ENCODE assay signal across 8 mouse cellular contexts in genomic region chr7:141972831-141973619, GRCm38 (mm10). TPM values are rescaled to one million over a fixed set of nuclear protein-coding genes. Genes with fewer than 3 reads are reported as not detected.
DNase-seq lines count a peak whose midpoint lies in the region; ATAC-seq and TF ChIP-seq lines count a peak whose summit lies in the region.

No protein-coding gene starts in this region.

- ATAC-seq in midbrain, embryonic 15.5 days (replicated peaks) = no peak
- 0 out of 2 replicates have a peak, but pooled peaks have one; percentile 26 for ATAC-seq in embryonic facial prominence, embryonic 14.5 days (ENCODE audit: low read depth)
- no peak for ATAC-seq in inflammation-experienced regulatory T-cells, adult 6 months

- H3K4me3 ChIP-seq in midbrain, embryonic 10.5 days = no peak overlapping the region
- H3K4me3 ChIP-seq in midbrain, embryonic 15.5 days = no peak overlapping the region
- no peak overlapping the region for H3K4me3 ChIP-seq in embryonic facial prominence, embryonic 14.5 days (ENCODE audit: low read depth, low read length)
- no peak overlapping the region for H3K4me3 ChIP-seq in liver, adult 2 months (ENCODE audit: insufficient read depth, low read depth, low read length)

- H3K4me1 ChIP-seq in midbrain, embryonic 10.5 days = peaks cover 25% of the 10 kb centered on the region
- peaks cover 51% of the 10 kb centered on the region for H3K4me1 ChIP-seq in midbrain, embryonic 15.5 days
- no peaks in the 10 kb centered on the region for H3K4me1 ChIP-seq in embryonic facial prominence, embryonic 14.5 days (ENCODE audit: control insufficient read depth, insufficient read depth, low read length)
- no peaks in the 10 kb centered on the region for H3K4me1 ChIP-seq in liver, adult 2 months (ENCODE audit: control insufficient read depth, insufficient read depth, low read length)

- no peaks in the 10 kb centered on the region for H3K27me3 ChIP-seq in midbrain, embryonic 10.5 days (ENCODE audit: low read depth, poor library complexity, severe bottlenecking)
- no peaks in the 10 kb centered on the region for H3K27me3 ChIP-seq in midbrain, embryonic 15.5 days (replicated peaks)
- H3K27me3 ChIP-seq in embryonic facial prominence, embryonic 14.5 days (replicated peaks; ENCODE audit: control insufficient read depth, insufficient read depth, low read length) = no peaks in the 10 kb centered on the region
- H3K27me3 ChIP-seq in liver, adult 2 months (ENCODE audit: control insufficient read depth, insufficient read depth, low read length) = no peaks in the 10 kb centered on the region

- no peak for TF ChIP-seq POLR2A in liver, adult 2 months (IDR thresholded peaks at IDR 0.05; ENCODE audit: extremely low read depth, insufficient read depth, low read length)

- no peaks in the 10 kb centered on the region for H3K9me3 ChIP-seq in midbrain, embryonic 10.5 days (replicated peaks)
- H3K9me3 ChIP-seq in midbrain, embryonic 15.5 days = no peaks in the 10 kb centered on the region
- no peaks in the 10 kb centered on the region for H3K9me3 ChIP-seq in embryonic facial prominence, embryonic 14.5 days (ENCODE audit: control insufficient read depth, low read length)

- TF ChIP-seq CTCF in liver, adult 2 months (IDR thresholded peaks at IDR 0.05; ENCODE audit: low read depth, low read length) = peak; percentile 22; the same call in 1 of the 2 replicates

- H3K4me2 ChIP-seq in midbrain, embryonic 15.5 days = no peak overlapping the region
- H3K4me2 ChIP-seq in embryonic facial prominence, embryonic 14.5 days (ENCODE audit: low read depth, low read length) = no peak overlapping the region

- DNase-seq in cerebellum, adult 11-12 months = peak; percentile 68
- no peak for DNase-seq in cerebellum, adult 11 months
- DNase-seq in midbrain, embryonic 10.5 days (ENCODE audit: low spot score) = peak; percentile 41
- DNase-seq in embryonic facial prominence, embryonic 14.5 days (ENCODE audit: low spot score) = peak; percentile 62
- no peak for DNase-seq in liver, adult 2 months (ENCODE audit: extremely low read depth, low read depth, low spot score)
- DNase-seq in right cerebral cortex, postnatal 36 days (ENCODE audit: low spot score in 2 of 2) = peak; percentile 40 to 62

- H3K27ac ChIP-seq in midbrain, embryonic 10.5 days (replicated peaks) = no peak overlapping the region
- H3K27ac ChIP-seq in midbrain, embryonic 15.5 days = no peak overlapping the region
- H3K27ac ChIP-seq in embryonic facial prominence, embryonic 14.5 days (replicated peaks; ENCODE audit: low read depth, low read length) = no peak overlapping the region
- H3K27ac ChIP-seq in liver, adult 2 months (replicated peaks; ENCODE audit: insufficient read depth, low read depth, low read length) = no peak overlapping the region

- no peak overlapping the region for H3K9ac ChIP-seq in midbrain, embryonic 15.5 days
- no peak overlapping the region for H3K9ac ChIP-seq in embryonic facial prominence, embryonic 14.5 days (ENCODE audit: low read depth, low read length)
- H3K9ac ChIP-seq in liver, adult 2 months (ENCODE audit: low read depth, low read length) = no peak overlapping the region

- H3K36me3 ChIP-seq in midbrain, embryonic 10.5 days = 0 out of 2 replicates have a peak, but pooled peaks cover 2% of the 10 kb centered on the region
- H3K36me3 ChIP-seq in midbrain, embryonic 15.5 days (replicated peaks) = no peaks in the 10 kb centered on the region
- no peaks in the 10 kb centered on the region for H3K36me3 ChIP-seq in embryonic facial prominence, embryonic 14.5 days (ENCODE audit: control insufficient read depth, insufficient read depth, low read length)
- H3K36me3 ChIP-seq in liver, adult 2 months (ENCODE audit: control insufficient read depth, insufficient read depth, low read length) = no peaks in the 10 kb centered on the region

- WGBS in midbrain, embryonic 10.5 days = 47% methylated on average over 7 of the region's 7 CpGs
- WGBS in midbrain, embryonic 15.5 days = 44% methylated on average over 7 of the region's 7 CpGs
- WGBS in embryonic facial prominence, embryonic 14.5 days = 26% methylated on average over 7 of the region's 7 CpGs
- WGBS in liver, adult 2 months = 28% methylated on average over 7 of the region's 7 CpGs

- no peaks in the 10 kb centered on the region for H3K79me2 ChIP-seq in liver, adult 2 months (ENCODE audit: control insufficient read depth, insufficient read depth, low read length)

RNA-seq across cellular contexts. Expression of gene Brsk2, which starts 23.5 kb away (rescaled TPM):
- polyA plus RNA-seq in midbrain, embryonic 10.5 days (2016; fragmentation: Nextera tagmentation; extraction: Ambion mirVana) = 7.8 and 11.4 TPM in 2 replicates
- polyA plus RNA-seq in midbrain, embryonic 15.5 days (2015; fragmentation: Nextera tagmentation; extraction: Ambion mirVana) = 24.7 and 25.9 TPM in 2 replicates
- 1.3 TPM in 2 replicates for polyA plus RNA-seq in embryonic facial prominence, embryonic 14.5 days (2014; fragmentation: Nextera tagmentation; extraction: Ambion mirVana)
- 0.07 and 0.09 TPM in 2 replicates for total RNA-seq in liver, adult 2 months (2014; rRNA removed)
- not detected in 2 replicates for polyA plus RNA-seq in liver, adult 2 months (2012; rRNA removed)
- under 1 TPM; 0.34 to 0.75 (median 0.39) TPM for polyA plus RNA-seq in inflammation-experienced regulatory T-cells, adult 6 months (2017; shearing (Covaris generic))

RNA-seq across cellular contexts. Expression of gene Tollip, which starts 54.7 kb away (rescaled TPM):
- polyA plus RNA-seq in midbrain, embryonic 10.5 days (2016; fragmentation: Nextera tagmentation; extraction: Ambion mirVana) = 52.9 and 66.6 TPM in 2 replicates
- 82.6 TPM in 2 replicates for polyA plus RNA-seq in midbrain, embryonic 15.5 days (2015; fragmentation: Nextera tagmentation; extraction: Ambion mirVana)
- polyA plus RNA-seq in embryonic facial prominence, embryonic 14.5 days (2014; fragmentation: Nextera tagmentation; extraction: Ambion mirVana) = 48.9 and 50.1 TPM in 2 replicates
- total RNA-seq in liver, adult 2 months (2014; rRNA removed) = 25.9 and 32.3 TPM in 2 replicates
- polyA plus RNA-seq in liver, adult 2 months (2012; rRNA removed) = 48.2 and 51.6 TPM in 2 replicates
- 10 to 100 TPM; 22.0 to 25.8 (median 24.5) TPM for polyA plus RNA-seq in inflammation-experienced regulatory T-cells, adult 6 months (2017; shearing (Covaris generic))

Comparison
In these comparisons a context has a peak if more than half of its experiments do, and no peak if none do; other contexts are left out.
1. DNase-seq: peak in cerebellum, adult 11-12 months (single experiment), midbrain, embryonic 10.5 days (single experiment), embryonic facial prominence, embryonic 14.5 days (single experiment) and right cerebral cortex, postnatal 36 days (2 of 2); none in cerebellum, adult 11 months (single experiment) and liver, adult 2 months (single experiment).